Mouse (Mus musculus) midbrain, postnatal 0 days (tissue): Measurements from ENCODE around the gene Tulp2. TPM values are rescaled to one million over a fixed set of nuclear protein-coding genes. Genes with fewer than 3 reads are reported as not detected.

Source experiments
- ATAC-seq: fragments of 200-750 bp; cut with Nextera tagmentation; 2 replicates; pipeline ENCODE4 v1.8.0; 2017; ENCODE audit warnings: moderate number of reproducible peaks, mild to moderate bottlenecking, moderate TSS enrichment, moderate library complexity; ENCODE audit not compliant: low FRiP score
- DNase-seq: peaks from one replicate; pipeline ENCODE4 v3.0.0-alpha.2; 2015; ENCODE audit warnings: low spot score
- H3K27ac ChIP-seq: fragments of 300-500 bp; sonication (generic); 2 replicates; pipeline ENCODE4 v1.5.1; 2014; ENCODE audit warnings: low read depth, mild to moderate bottlenecking, low read length, mixed read lengths
- H3K27me3 ChIP-seq: fragments of 300-500 bp; sonication (generic); 2 replicates; pipeline ENCODE4 v1.6.1; 2014; ENCODE audit warnings: low read length, control low read depth, mixed read lengths; ENCODE audit not compliant: insufficient read depth
- H3K36me3 ChIP-seq: fragments of 300-500 bp; sonication (generic); 2 replicates; pipeline ENCODE4 v1.6.1; 2014; ENCODE audit warnings: low read length, control low read depth, mixed read lengths; ENCODE audit not compliant: insufficient read depth
- H3K4me1 ChIP-seq: fragments of 300-500 bp; sonication (generic); 2 replicates; pipeline ENCODE4 v1.6.1; 2014; ENCODE audit warnings: mild to moderate bottlenecking, control low read depth, antibody characterized with exemption, low read length, mixed read lengths; ENCODE audit not compliant: insufficient read depth
- H3K4me2 ChIP-seq: fragments of 300-500 bp; sonication (generic); 2 replicates; pipeline ENCODE4 v1.6.1; 2014; ENCODE audit warnings: low read depth, mild to moderate bottlenecking, low read length, mixed read lengths; ENCODE audit not compliant: poor library complexity, severe bottlenecking
- H3K4me3 ChIP-seq: fragments of 300-500 bp; sonication (generic); 2 replicates; pipeline ENCODE4 v1.5.1; 2014; ENCODE audit warnings: low read depth, mild to moderate bottlenecking, low read length, moderate library complexity
- H3K9ac ChIP-seq: fragments of 300-500 bp; sonication (generic); replicated peaks from 2 replicates; pipeline ENCODE4 v1.6.1; 2014; ENCODE audit warnings: mild to moderate bottlenecking, low read length, moderate library complexity, mixed read lengths; ENCODE audit not compliant: poor library complexity, severe bottlenecking
- H3K9me3 ChIP-seq: fragments of 300-500 bp; sonication (generic); 2 replicates; pipeline ENCODE4 v1.6.1; 2016; ENCODE audit warnings: low read length, control low read depth
- CTCF ChIP-seq: IDR thresholded peaks from 2 replicates; pipeline ENCODE4 v1.5.1; 2016; ENCODE audit warnings: antibody characterized with exemption, mild to moderate bottlenecking
- WGBS: fragments of 180-500 bp; shearing (Covaris S2); extraction: QIAGEN DNeasy Blood & Tissue Kit; methylation state at CpG from one replicate; pipeline ENCODE4 v1.1.7; 2014; 5-methylcytosine and 5-hydroxymethylcytosine counted together
- polyA plus RNA-seq: library from polyadenylated mRNA; unstranded; fragments of >200 nt; fragmentation: Nextera tagmentation; extraction: Ambion mirVana; gene quantifications from 2 replicates; pipeline ENCODE4 v1.2.1, GENCODE M21; 2015
- total RNA-seq: library from RNA; depleted of rRNA; stranded (reverse); fragments of >200 nt; gene quantifications from 2 replicates; pipeline ENCODE4 v1.2.3, GENCODE M21; 2014

Gene Tulp2
- total and polyA plus RNA-seq, 2 experiments from 2014 or later: 0.67 TPM; not detected in 1

- WGBS: 81% methylated on average over 11 of the region's 11 CpGs
- Histone ChIP-seq H3K27me3 (no peaks in the 10 kb centered on the region), H3K36me3 (no peaks in the 10 kb centered on the region), H3K9ac (no peak overlapping the region), H3K4me1 (no peaks in the 10 kb centered on the region), H3K4me3 (no peak overlapping the region), H3K4me2 (no peak overlapping the region), H3K9me3 (no peaks in the 10 kb centered on the region), H3K27ac (no peak overlapping the region)
- no peak for TF ChIP-seq CTCF
- ATAC-seq (no peak), DNase-seq (no peak)
Observed at GRCm38 (mm10) chr7:45550821-45551511, 69.3 kb downstream of the Tulp2 start.

- Histone ChIP-seq H3K4me1 (no peaks in the 10 kb centered on the region), H3K27me3 (no peaks in the 10 kb centered on the region), H3K4me2 (no peak overlapping the region), H3K4me3 (no peak overlapping the region), H3K9me3 (no peaks in the 10 kb centered on the region), H3K27ac (no peak overlapping the region), H3K9ac (no peak overlapping the region), H3K36me3 (no peaks in the 10 kb centered on the region)
- ATAC-seq: no peak
- DNase-seq: no peak
- 84% methylated on average over 8 of the region's 8 CpGs for WGBS
- no peak for TF ChIP-seq CTCF
Observed at GRCm38 (mm10) chr7:45551512-45551883, 69.8 kb downstream of the Tulp2 start.

- Histone ChIP-seq H3K4me3 (no peak overlapping the region), H3K27ac (no peak overlapping the region)
- ATAC-seq: no peak
Observed at GRCm38 (mm10) chr7:45553519-45553918, 71.8 kb downstream of the Tulp2 start.

GRCm38 (mm10) chr7:45553990-45554389 is 72.3 kb downstream of the Tulp2 start:
- ATAC-seq (no peak), DNase-seq (no peak)
- Histone ChIP-seq H3K9me3 (no peaks in the 10 kb centered on the region), H3K27me3 (no peaks in the 10 kb centered on the region), H3K9ac (no peak overlapping the region), H3K27ac (no peak overlapping the region), H3K36me3 (no peaks in the 10 kb centered on the region), H3K4me2 (no peak overlapping the region), H3K4me1 (no peaks in the 10 kb centered on the region), H3K4me3 (no peak overlapping the region)
- TF ChIP-seq CTCF: no peak
- WGBS: 95% methylated on average over 2 of the region's 2 CpGs

More at GRCm38 (mm10) chr7:45553519-45553918, 71.8 kb downstream of the Tulp2 start:
- WGBS: 61% methylated on average over 8 of the region's 8 CpGs
- Histone ChIP-seq H3K9me3 (no peaks in the 10 kb centered on the region), H3K4me1 (no peaks in the 10 kb centered on the region), H3K9ac (no peak overlapping the region), H3K27me3 (no peaks in the 10 kb centered on the region), H3K36me3 (no peaks in the 10 kb centered on the region), H3K4me2 (no peak overlapping the region)
- no peak for TF ChIP-seq CTCF
- DNase-seq: no peak

- Histone ChIP-seq H3K27ac (no peak within 1 kb of the TSS), H3K4me1 (no peaks in the 10 kb centered on the region), H3K4me3 (no peak within 1 kb of the TSS), H3K27me3 (no peaks in the 10 kb centered on the region), H3K36me3 (no peaks in the 10 kb centered on the region), H3K9ac (no peak within 1 kb of the TSS), H3K9me3 (no peaks in the 10 kb centered on the region), H3K4me2 (no peak within 1 kb of the TSS)
- no peak for ATAC-seq
- WGBS: 33% methylated on average over 8 of the region's 8 CpGs
- DNase-seq: no peak
- TF ChIP-seq CTCF: no peak
Observed at GRCm38 (mm10) chr7:45554744-45555143, 73.1 kb downstream of the Tulp2 start, which contains the start of gene Hsd17b14. TSS of gene Hsd17b14 (plus strand) at chr7:45554893.

- 19% methylated on average over 8 of the region's 8 CpGs for WGBS
- DNase-seq (peak; percentile 65), ATAC-seq (no peak)
- Histone ChIP-seq H3K9ac (no peak overlapping the region), H3K9me3 (no peaks in the 10 kb centered on the region), H3K27me3 (no peaks in the 10 kb centered on the region), H3K4me2 (no peak overlapping the region), H3K27ac (no peak overlapping the region), H3K4me3 (no peak overlapping the region), H3K4me1 (no peaks in the 10 kb centered on the region), H3K36me3 (no peaks in the 10 kb centered on the region)
- TF ChIP-seq CTCF: peak; percentile 80
Observed at GRCm38 (mm10) chr7:45555787-45556186, 74.1 kb downstream of the Tulp2 start.
